Mouse (Mus musculus) urinary bladder, postnatal 25 days (tissue): Measurements from ENCODE around the gene Arhgef10l.

Experiments used
- DNase-seq: peaks from one replicate; pipeline ENCODE4 v3.0.0; 2022; ENCODE audit warnings: low spot score

The Arhgef10l gene

GRCm38 (mm10) chr4:140665760-140666159, at the start of gene Arhgef10l:
Gene Arhgef10l, minus strand, starts transcription at chr4:140666012.
- DNase-seq = peak; percentile 87

- DNase-seq = no peak
These were observed 48.8 kb upstream of the Arhgef10l start for GRCm38 (mm10) chr4:140714586-140714985.

GRCm38 (mm10) chr4:140713480-140714365, 47.9 kb upstream of the Arhgef10l start:
- DNase-seq = peak; percentile 84

GRCm38 (mm10) chr4:140711360-140711759, 45.5 kb upstream of the Arhgef10l start:
- no peak for DNase-seq

GRCm38 (mm10) chr4:140710781-140711180, 45.0 kb upstream of the Arhgef10l start:
- no peak for DNase-seq

GRCm38 (mm10) chr4:140709617-140710016, 43.8 kb upstream of the Arhgef10l start:
- DNase-seq = no peak

- DNase-seq = no peak
These were observed 43.3 kb upstream of the Arhgef10l start for GRCm38 (mm10) chr4:140709111-140709510.

- no peak for DNase-seq
These were observed 42.6 kb upstream of the Arhgef10l start for GRCm38 (mm10) chr4:140708297-140708927.

GRCm38 (mm10) chr4:140707615-140708014, 41.8 kb upstream of the Arhgef10l start:
- no peak for DNase-seq

GRCm38 (mm10) chr4:140704166-140704565, 38.4 kb upstream of the Arhgef10l start:
- no peak for DNase-seq

GRCm38 (mm10) chr4:140703636-140704035, 37.8 kb upstream of the Arhgef10l start:
- DNase-seq = no peak

- peak; percentile 94 for DNase-seq
These were observed 37.0 kb upstream of the Arhgef10l start for GRCm38 (mm10) chr4:140702611-140703327.

- no peak for DNase-seq
These were observed 36.1 kb upstream of the Arhgef10l start for GRCm38 (mm10) chr4:140701716-140702561.

- peak; percentile 80 for DNase-seq
These were observed 35.4 kb upstream of the Arhgef10l start for GRCm38 (mm10) chr4:140701049-140701715.

- no peak for DNase-seq
These were observed 34.6 kb upstream of the Arhgef10l start, which contains the start of gene Rcc2 for GRCm38 (mm10) chr4:140700269-140701018. Gene Rcc2, plus strand, starts transcription at chr4:140700541.

GRCm38 (mm10) chr4:140699441-140700127, 33.8 kb upstream of the Arhgef10l start:
- DNase-seq = peak; percentile 55

GRCm38 (mm10) chr4:140695675-140696585, 30.1 kb upstream of the Arhgef10l start:
- no peak for DNase-seq

GRCm38 (mm10) chr4:140695146-140695545, 29.3 kb upstream of the Arhgef10l start:
- no peak for DNase-seq
